Mouse (Mus musculus): ENCODE measurements around the gene Tuba1a. TPM values are rescaled to one million over a fixed set of nuclear protein-coding genes. Genes with fewer than 3 reads are reported as not detected.

Gene Tuba1a
- total and polyA plus RNA-seq, 3 experiments = 153 to 533 (median 254) TPM

DNA sequence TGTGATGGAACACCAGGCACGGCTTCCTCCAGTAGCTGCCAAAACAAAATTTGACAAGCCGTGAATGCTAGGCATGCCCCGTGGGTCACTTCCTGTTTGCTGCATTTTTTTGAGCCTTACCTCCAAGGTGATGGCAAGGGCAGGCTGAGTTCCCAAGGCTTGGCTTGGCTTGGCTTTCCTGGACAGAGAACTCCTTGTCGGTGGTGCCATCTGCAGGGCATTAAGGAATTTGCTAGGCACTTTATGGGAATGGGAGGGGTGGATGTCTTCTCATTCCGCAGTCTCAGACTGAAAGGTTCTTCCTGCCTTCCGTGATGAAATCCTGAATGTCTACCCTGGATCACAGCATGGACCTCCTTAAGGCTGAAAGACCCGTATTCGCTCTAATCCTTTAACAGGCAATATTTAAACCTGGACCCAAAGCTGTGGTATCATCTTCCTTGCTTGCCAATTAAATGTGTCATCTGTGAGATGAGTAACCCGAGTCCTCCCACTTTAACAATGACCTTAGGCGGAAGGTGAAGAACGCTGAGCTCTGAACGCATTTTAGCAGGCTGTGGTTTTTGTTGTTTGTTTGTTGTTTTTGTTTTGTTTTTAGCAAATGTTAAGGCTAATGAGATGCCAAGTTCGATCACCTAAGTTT lies 24.8 kb downstream of the Tuba1a start (continued):
- peak; percentile 77 for TF ChIP-seq SMC3 (IDR thresholded peaks at IDR 0.05; ENCODE audit: low read depth, low read length)
- TF ChIP-seq NELFE (IDR thresholded peaks at IDR 0.05; ENCODE audit: low read depth, low read length) = 0 out of 2 replicates have a peak, but pooled peaks have one; percentile 37
- no peak for TF ChIP-seq MYC (IDR thresholded peaks at IDR 0.05; ENCODE audit: low read depth, low read length)
- no peak for TF ChIP-seq ZKSCAN1 (IDR thresholded peaks at IDR 0.05; ENCODE audit: borderline replicate concordance, low read depth, low read length)
- TF ChIP-seq MXI1 (IDR thresholded peaks at IDR 0.05; ENCODE audit: low read depth, low read length) = peak; percentile 73
- no peak for TF ChIP-seq JUN (IDR thresholded peaks at IDR 0.05; ENCODE audit: insufficient read depth, low read depth, low read length)
- peak; percentile 71 for TF ChIP-seq NRF1 (IDR thresholded peaks at IDR 0.05; ENCODE audit: low read depth, low read length)
- no peak for TF ChIP-seq POLR2AphosphoS2 (IDR thresholded peaks at IDR 0.05; ENCODE audit: low read depth, low read length)
- TF ChIP-seq CTCF (conservative IDR thresholded peaks at IDR 0.05 in 1 of 2, IDR thresholded peaks at IDR 0.05 in 1 of 2; ENCODE audit: low read depth in 2 of 2, low read length in 2 of 2) = peak in 1 of 2 experiments; percentile 81; a peak in 3 of 4 replicates
- TF ChIP-seq E2F4 (IDR thresholded peaks at IDR 0.05; ENCODE audit: insufficient replicate concordance, low read depth, low read length) = no peak
- peak; percentile 50; the same call in 1 of the 2 replicates for TF ChIP-seq MAX (IDR thresholded peaks at IDR 0.05; ENCODE audit: low read length)
- TF ChIP-seq ETS1 (conservative IDR thresholded peaks at IDR 0.05; ENCODE audit: low read depth, low read length) = peak; percentile 35

GRCm38 (mm10) chr15:98927566-98927965 lies 25.9 kb downstream of the Tuba1a start:
- Histone ChIP-seq H3K27me3 (replicated peaks) (no peaks in the 10 kb centered on the region), H3K9ac (ENCODE audit: insufficient read depth, low read depth) (0 out of 2 replicates have a peak overlapping the region, but pooled peaks have one; percentile 24), H3K27ac (ENCODE audit: insufficient read depth, low read depth) (no peak overlapping the region), H3K4me2 (ENCODE audit: insufficient read depth, low read depth, poor library complexity, severe bottlenecking) (peak overlapping the region; percentile 48), H3K79me2 (replicated peaks; ENCODE audit: control insufficient read depth, extremely low read depth, insufficient read depth, poor library complexity, severe bottlenecking) (no peaks in the 10 kb centered on the region), H3K9me3 (replicated peaks; ENCODE audit: low read length) (peaks cover 3% of the 10 kb centered on the region), H3K4me3 (replicated peaks in 1 of 3; ENCODE audit: low read depth in 2 of 3, low read length in 2 of 3, poor library complexity in 1 of 3) (no peak overlapping the region), H3K4me1 (ENCODE audit: control insufficient read depth in 1 of 2, insufficient read depth in 2 of 2) (peaks cover 2 to 28% of the 10 kb centered on the region in 2 experiments), H3K36me3 (replicated peaks in 1 of 2; ENCODE audit: control insufficient read depth in 1 of 2, insufficient read depth in 1 of 2, low read length in 1 of 2) (peaks cover 10 to 20% of the 10 kb centered on the region in 2 experiments)
- in situ Hi-C loops (cut with MboI; ENCODE audit: low pct_ligation_motif_present, low pct_unique_long_range_greater_than_20kb, low sequenced_read_pairs) = loop anchor here (10.0 to 25.0 kb wide), 3 partner anchors 1265 to 1433 kb away; no protein-coding TSS in a partner anchor
- TF ChIP-seq EP300 (IDR thresholded peaks at IDR 0.05; ENCODE audit: low read length) (peak; percentile 41; the same call in 1 of the 2 replicates), ZNF384 (IDR thresholded peaks at IDR 0.05; ENCODE audit: low read depth, low read length) (no peak), MAZ (IDR thresholded peaks at IDR 0.05; ENCODE audit: low read depth, low read length) (no peak), MEF2A (IDR thresholded peaks at IDR 0.05; ENCODE audit: borderline replicate concordance, low read depth, low read length) (no peak), IRF4 (IDR thresholded peaks at IDR 0.05; ENCODE audit: low read depth, low read length) (peak; percentile 84), POLR2A (IDR thresholded peaks at IDR 0.05; ENCODE audit: low read depth, low read length) (no peak), POLR2AphosphoS2 (IDR thresholded peaks at IDR 0.05; ENCODE audit: low read depth, low read length) (no peak), UBTF (IDR thresholded peaks at IDR 0.05; ENCODE audit: low read depth, low read length) (no peak), ZC3H11A (IDR thresholded peaks at IDR 0.05; ENCODE audit: low read depth, low read length) (no peak), NELFE (IDR thresholded peaks at IDR 0.05; ENCODE audit: low read depth, low read length) (no peak), MAX (IDR thresholded peaks at IDR 0.05; ENCODE audit: low read length) (no peak), CTCF (conservative IDR thresholded peaks at IDR 0.05 in 1 of 2, IDR thresholded peaks at IDR 0.05 in 1 of 2; ENCODE audit: low read depth in 2 of 2, low read length in 2 of 2) (no peak), RCOR1 (conservative IDR thresholded peaks at IDR 0.05; ENCODE audit: low read depth, low read length) (no peak), ETS1 (conservative IDR thresholded peaks at IDR 0.05; ENCODE audit: low read depth, low read length) (peak; percentile 67; the same call in 1 of the 2 replicates), BHLHE40 (IDR thresholded peaks at IDR 0.05; ENCODE audit: low read depth, low read length) (0 out of 2 replicates have a peak, but pooled peaks have one; percentile 41), CHD2 (IDR thresholded peaks at IDR 0.05; ENCODE audit: low read length) (no peak), TBP (conservative IDR thresholded peaks at IDR 0.05; ENCODE audit: low read depth, low read length) (no peak), SIN3A (IDR thresholded peaks at IDR 0.05; ENCODE audit: low read length) (peak; percentile 64; the same call in 1 of the 2 replicates), PAX5 (IDR thresholded peaks at IDR 0.05; ENCODE audit: low read length) (no peak), USF2 (conservative IDR thresholded peaks at IDR 0.05; ENCODE audit: low read depth, low read length) (no peak), RAD21 (IDR thresholded peaks at IDR 0.05; ENCODE audit: low read depth, low read length) (no peak), HCFC1 (IDR thresholded peaks at IDR 0.05; ENCODE audit: low read depth, low read length) (no peak), MXI1 (IDR thresholded peaks at IDR 0.05; ENCODE audit: low read depth, low read length) (no peak), TCF12 (IDR thresholded peaks at IDR 0.05; ENCODE audit: low read depth, low read length) (no peak), MYC (IDR thresholded peaks at IDR 0.05; ENCODE audit: low read depth, low read length) (no peak), SMC3 (IDR thresholded peaks at IDR 0.05; ENCODE audit: low read depth, low read length) (no peak), NRF1 (IDR thresholded peaks at IDR 0.05; ENCODE audit: low read depth, low read length) (peak; percentile 43; the same call in 1 of the 2 replicates), GABPA (IDR thresholded peaks at IDR 0.05; ENCODE audit: insufficient replicate concordance, low read depth, low read length) (no peak), ZKSCAN1 (IDR thresholded peaks at IDR 0.05; ENCODE audit: borderline replicate concordance, low read depth, low read length) (no peak), USF1 (IDR thresholded peaks at IDR 0.05; ENCODE audit: low read depth, low read length) (no peak)
- dilution Hi-C loops (cut with MboI; ENCODE audit: extremely low pct_ligation_motif_present, extremely low pct_unique_long_range_greater_than_20kb, low sequenced_read_pairs) = no loop called here
- DNase-seq (ENCODE audit: extremely low read depth) = no peak

All from CH12.LX (cell line).